Mouse (Mus musculus) left cerebral cortex, postnatal 25 days (tissue): ENCODE results near the gene Spcs2. TPM values are rescaled to one million over a fixed set of nuclear protein-coding genes. Genes with fewer than 3 reads are reported as not detected.

Experiments
- DNase-seq, 2 experiments: peaks; one replicate each; pipeline ENCODE4 v3.0.0; 2022; ENCODE audit warnings: low spot score in 2 of 2, mixed read lengths in 1 of 2
- intact Hi-C: fragments of 180-260 bp; cut with DNase I; formaldehyde crosslinking; loops from one replicate; pipeline ENCODE4 v1.15.1; 2025
- total RNA-seq, 2 experiments: library from RNA; stranded (reverse); gene quantifications; 2 replicates each; pipeline ENCODE4 v1.2.3; 2021

Spcs2 gene
- total RNA-seq, 2 experiments from 2014 or later, result 93.5 to 102 TPM

DNA sequence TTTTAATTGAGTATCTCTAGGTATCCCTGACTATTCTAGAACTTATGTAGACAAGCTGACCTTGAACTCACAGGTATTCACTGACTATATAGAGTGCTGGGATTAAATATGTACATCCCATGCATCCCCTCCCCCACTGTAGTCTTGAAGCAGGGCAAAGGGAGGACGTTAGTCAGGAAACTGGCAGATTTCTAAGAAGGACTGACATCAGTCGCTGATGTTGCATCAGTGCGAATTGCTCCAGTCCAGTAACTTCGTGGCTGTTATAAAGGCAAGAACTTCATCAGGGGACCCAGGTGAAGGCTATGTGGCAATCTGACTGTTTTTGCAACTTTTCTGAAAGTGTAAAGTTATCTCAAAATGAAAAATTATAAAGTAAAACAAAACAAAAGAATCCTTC lies 6.0 kb upstream of the Spcs2 start:
- no peak for DNase-seq
- intact Hi-C loops, result no loop called here

DNA sequence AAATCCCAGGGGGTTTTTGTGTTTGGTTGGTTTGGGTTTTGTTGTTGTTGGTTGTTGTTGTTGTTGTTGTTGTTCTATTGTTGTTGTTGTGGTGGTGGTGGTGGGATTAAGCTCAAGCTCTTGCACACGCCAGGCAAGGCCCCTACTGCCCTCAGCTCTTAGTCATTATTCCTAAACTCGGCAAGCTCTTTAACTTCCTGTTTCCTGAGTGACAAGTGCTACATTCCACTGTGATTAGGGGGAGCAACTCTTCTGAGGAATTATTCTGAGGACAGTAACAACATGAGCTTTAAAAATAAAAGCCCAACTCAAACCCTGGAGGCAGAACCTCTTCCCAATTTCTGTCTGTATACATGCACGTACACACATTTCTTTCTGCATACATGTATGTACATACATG lies 2.0 kb upstream of the Spcs2 start:
- no peak for DNase-seq
- intact Hi-C loops, result no loop called here

DNA sequence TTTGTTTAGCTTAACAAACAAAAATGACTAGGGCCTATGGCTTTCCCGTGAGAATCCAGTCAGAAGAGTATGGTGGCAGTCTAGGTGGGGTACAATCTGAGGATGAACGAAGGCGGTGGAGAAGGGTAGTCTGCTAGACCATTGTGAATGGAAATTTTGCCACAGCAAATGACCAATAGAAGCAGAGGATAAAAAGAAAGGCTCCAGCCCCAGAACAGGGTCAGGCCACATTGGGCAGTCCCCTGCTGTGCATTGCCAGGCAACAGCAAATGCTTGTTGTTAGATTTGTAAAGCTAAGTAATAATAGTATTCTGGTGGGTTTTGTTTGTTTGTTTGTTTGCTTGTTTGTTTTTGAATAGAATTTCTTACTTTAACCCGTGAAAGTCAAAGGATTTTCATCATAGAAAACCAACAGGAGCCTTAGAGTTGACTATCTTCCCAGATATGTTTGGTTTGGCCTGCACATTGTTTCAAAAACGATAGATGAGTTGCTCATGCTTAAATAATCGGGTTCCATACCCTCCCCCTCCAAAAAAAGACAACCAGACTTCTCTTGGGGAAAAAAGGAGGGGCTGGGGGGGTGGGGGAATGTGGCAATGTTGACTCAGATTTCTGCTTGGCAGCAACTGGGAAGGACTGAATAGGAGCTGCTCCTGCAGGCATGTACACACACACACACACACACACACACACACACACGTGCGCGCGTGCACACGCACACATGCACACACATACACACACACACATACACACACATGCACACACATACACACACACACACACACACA lies 1.2 kb upstream of the Spcs2 start:
- no peak for DNase-seq
- intact Hi-C loops, result no loop called here

DNA sequence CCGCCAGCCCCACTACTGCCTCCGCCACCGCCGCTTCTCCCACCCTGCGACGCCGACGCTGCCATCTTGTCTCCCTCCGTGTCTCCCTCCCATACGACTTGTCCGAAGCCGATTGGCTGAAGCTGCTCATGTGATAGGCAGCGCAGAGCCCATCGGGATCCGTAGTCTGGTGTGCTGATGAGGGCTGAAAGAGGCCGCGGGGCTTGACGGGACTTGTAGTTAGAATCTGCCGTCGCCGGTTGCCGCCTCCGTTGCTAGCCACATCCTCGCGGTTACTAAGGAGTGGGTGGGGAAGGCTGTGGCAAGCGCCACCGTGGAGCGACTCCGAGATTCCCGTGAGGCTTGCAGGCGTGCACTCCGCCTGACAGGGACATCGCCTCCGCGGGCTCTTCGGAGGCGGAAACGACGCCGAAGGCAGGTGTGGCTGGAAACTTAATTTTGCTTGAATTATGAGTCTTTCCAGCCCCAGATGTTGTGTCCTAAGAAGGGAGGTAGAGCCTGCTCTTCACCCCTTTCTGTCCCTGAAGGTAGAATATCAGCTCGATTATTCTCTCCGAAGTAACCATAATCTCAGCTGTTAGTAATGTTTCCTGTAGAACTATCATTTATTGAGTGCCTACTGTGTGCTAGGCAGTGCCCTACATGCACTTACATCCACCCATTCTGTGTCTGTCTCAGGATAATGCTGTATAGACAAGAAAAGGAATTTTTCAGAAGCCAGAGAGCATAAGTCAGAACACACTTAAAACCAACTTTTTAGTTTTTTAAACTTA lies 4.3 kb downstream of the Spcs2 start, which contains the start of gene Xrra1:
Xrra1 (plus strand) TSS at position 304 of the 773 bp plus-strand sequence.
- intact Hi-C loops, result loop anchor here (2.0 kb wide), 1 partner anchor 122 kb away; the partner anchor contains the start of gene Rnf169
- peak; percentile 99 to 100 for DNase-seq

DNA sequence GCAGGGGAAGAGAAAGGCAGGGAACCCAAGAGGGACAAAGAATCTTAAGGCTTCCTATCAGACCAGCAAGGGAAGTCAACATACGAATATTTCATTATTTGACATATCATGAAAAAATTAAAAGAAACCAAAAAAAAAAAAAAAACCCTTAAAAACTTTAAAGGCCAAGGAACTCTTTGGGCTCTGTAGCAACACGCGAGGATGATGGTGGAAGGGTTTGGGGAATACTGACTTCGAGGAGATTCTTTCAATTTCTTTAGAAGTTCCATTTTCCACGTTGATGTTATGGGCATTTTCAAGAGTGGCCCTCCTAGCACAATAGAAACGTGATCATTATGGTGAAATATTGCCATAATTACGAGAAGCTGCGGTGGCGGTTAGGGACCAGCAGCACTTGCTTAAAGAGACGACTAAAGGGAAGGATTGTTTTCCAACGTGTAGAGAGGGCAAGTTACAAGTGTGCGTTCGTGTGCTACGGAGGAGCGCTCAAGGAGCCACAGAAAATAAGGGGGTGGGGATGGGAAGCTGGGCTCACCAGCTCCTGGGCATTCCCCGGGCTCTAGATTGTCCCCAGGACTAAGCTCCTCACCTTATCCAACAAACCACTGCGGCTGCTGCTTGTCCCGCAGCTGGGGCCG lies 5.0 kb downstream of the Spcs2 start:
- DNase-seq, result no peak
- intact Hi-C loops, result loop anchor here (2.0 kb wide), 1 partner anchor 123 kb away; the partner anchor contains the start of gene Rnf169

DNA sequence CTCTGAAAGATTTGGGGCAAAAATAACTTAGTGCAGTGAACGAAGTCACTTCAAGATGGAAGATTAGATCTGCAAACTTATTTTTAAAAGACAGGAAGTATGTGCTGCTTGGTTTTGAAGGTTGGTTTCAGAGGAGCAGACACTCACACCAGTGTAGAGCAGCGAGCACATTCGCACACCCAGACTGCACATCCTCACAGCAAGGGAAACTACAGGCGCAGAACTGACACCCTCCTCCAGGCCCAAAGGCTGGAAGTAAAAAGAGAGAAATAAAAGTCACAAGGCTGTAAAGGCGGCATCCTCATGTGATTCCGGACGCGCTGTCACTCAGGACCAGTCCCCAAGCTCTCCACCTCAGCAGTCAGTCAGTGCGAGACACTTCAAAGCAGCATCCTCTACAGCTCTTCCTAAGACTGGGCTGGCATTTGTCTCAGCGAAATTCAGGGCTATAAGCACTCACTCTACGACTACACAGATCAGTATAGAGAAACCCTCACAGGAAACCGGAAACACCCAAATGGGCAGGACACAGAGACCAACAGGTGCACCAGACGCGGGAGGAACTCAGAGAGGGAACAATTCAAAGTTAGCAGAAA lies 6.9 kb downstream of the Spcs2 start:
- DNase-seq, result no peak
- intact Hi-C loops, result no loop called here

DNA sequence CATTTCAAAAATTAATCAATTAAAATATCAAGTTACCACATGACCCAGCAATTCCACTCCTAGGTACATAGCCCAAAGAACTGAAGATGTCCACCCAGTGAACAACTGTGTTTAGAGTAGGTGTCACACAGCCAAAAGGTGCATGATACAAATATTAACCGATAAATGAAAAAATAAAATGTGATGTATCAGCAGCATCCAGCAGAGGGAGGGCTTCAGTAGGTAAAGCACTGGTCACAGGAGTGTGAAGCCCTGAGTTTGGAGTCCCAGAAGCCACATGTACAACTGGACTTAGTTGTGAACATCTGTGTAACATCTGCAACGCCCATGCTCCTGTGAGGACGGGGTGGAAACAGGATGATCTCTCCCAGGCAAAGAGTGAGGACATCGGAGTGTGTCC lies 9.0 kb downstream of the Spcs2 start:
- no peak for DNase-seq
- intact Hi-C loops, result no loop called here

DNA sequence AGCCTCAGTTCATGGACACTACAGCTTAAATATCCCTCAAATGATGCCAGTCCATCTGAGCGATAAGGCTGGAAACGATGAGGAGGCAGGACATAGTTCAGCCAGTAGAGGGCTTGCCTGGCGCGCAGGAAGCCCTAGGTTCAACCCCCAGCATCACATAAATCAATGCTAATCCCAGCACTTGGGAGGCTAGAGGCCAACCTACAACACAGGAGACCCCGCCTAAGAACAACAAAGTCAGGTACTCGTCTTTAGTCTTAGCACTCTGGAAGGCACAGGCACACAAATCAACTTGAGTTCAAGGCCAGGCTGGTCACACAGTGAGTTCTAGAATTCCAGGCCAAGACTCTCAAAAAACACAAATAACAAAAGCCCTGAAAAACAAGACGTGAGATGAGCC lies 9.9 kb downstream of the Spcs2 start:
- intact Hi-C loops, result no loop called here
- no peak for DNase-seq

DNA sequence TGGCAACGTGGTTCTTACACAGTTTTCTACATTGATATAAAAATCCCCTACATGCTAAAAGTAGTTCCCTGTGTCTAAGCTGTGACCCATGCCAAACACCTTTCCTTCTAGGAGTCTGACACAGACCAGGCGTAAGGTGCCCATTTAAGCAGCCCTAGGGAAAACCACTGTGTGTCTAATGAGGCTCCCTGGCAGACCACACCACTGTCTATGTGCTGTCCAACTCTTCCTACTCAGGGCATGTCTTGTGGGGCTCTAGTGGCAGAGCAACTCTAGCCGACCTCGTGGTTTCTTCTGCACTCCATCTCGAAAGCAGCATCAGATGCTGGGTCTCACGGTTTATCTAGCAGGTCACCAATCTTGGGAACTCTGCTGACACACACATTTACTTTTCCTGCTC lies 11.6 kb downstream of the Spcs2 start:
- intact Hi-C loops, result no loop called here
- no peak for DNase-seq

DNA sequence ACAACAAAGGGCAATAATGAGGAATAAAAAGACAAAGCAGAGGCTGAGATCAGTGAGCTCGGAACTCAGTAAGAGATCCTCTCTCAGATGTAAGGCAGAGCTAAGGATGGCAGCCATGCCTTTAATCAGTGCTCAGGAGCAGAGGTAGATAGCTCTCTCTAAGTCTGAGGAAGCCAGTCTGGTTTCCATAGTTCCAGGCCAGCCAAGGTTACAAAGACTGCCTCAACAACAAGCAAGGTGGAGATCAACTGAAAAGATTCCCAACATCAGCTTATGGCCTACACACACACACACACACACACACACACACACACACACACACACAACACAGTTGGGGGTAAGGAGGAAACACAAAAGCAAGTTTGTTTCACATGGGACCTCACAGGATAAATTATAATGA lies 12.1 kb downstream of the Spcs2 start:
- intact Hi-C loops, result no loop called here
- no peak for DNase-seq

DNA sequence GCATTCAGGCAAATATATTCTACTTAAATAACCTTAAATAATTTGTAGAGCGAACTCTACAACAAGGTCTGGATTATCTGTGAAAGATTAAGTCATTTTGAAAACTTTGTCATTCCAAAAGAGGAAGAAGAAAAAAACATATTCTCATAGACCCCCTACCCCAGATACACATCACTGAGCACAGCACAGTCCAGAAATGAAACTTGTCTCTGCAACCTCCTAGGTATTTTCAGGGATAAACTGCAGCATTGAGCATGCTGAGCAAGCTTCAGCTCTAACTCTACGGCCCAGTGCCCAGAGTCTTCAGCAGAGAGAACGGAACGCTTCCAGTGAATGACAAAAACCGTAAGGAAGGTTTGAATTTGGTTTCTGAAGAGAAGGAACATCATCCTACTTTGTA lies 12.7 kb downstream of the Spcs2 start:
- intact Hi-C loops, result no loop called here

DNA sequence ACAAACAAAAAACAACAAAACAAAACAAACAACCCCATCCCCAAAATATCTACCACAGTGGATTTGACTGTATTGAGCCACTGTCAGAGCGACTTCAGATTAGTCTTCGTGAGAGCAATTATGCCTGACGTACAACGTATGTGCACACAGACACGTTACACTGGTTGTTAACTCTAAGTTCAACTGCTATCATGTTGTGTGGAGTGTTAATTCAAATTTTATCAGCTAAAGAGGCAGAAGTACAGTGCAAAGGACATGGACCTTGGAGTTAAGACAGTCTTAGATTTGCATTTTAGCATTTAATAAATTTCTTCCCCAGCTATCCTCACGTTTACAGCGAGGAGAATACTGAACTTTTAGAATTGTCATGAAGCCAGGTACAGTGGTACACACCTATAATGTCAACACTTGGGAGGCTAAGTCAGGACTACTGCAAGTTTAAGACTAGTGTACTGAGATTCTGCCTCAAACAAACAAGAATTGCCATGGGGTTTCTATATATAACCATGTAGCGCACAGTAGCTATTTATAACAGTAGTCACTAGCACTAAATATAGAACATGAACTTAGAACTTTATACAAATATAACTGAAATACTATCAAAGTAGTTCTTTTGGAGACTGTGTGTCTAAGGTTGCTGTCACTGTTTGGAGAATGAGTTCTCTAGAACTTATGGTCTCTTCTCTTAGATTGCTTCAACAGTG lies 17.6 kb downstream of the Spcs2 start:
- no peak for DNase-seq
- intact Hi-C loops, result no loop called here

More for the DNA sequence above, 12.7 kb downstream of the Spcs2 start:
- DNase-seq, result no peak

DNA sequence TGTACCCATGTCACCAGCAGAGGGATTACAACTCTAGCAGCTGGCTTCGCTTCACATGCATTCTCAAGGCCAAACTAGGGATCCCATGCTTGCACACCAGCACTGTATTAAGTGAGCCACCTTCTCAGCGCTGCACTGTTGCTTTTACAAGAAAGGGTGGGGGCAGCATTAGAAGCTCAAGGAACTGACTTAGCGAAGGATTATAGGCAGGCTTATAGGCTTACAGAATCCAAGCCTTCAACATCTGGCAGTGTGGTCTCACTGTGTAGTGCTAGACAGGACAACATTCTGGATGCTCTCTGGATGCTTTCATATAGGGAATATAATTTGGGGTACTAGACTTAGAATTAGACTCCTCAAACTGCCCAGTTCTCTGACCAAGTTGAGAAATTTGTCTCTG lies 25.0 kb downstream of the Spcs2 start:
- intact Hi-C loops, result no loop called here
- no peak for DNase-seq

DNA sequence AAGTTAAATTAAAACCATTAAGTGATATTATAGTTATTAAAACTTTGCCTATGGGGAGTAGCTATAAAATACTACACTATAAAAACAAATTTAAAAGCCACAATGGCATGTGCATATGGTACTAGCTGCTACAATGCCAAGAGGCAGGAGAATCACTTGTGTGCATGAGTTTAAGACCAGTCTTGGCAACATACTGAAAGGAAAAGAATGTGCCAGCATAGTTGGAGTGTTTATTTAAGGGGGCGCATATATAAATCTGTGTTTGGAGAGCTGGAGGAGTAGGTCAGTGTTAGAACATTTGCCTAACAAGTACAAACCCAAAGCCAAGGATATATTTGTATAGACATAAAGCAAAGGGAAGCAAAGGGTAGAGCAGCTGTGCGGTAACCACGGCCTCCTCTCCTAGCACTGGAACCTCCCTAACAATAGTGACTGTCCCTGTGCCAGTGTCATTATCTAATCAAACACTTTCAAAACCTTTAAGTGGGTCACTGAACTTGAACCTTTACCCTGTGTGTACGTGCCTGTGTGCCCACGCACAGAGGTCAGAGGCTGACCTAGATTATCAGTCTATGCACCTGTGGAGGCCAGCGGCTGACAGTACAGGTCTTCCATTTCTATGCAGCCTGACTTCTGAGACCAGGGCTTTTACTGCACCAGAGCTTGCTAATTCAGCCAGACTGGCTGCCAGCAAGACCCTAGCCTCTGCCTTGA lies 25.7 kb downstream of the Spcs2 start:
- DNase-seq, result no peak
- intact Hi-C loops, result no loop called here

DNA sequence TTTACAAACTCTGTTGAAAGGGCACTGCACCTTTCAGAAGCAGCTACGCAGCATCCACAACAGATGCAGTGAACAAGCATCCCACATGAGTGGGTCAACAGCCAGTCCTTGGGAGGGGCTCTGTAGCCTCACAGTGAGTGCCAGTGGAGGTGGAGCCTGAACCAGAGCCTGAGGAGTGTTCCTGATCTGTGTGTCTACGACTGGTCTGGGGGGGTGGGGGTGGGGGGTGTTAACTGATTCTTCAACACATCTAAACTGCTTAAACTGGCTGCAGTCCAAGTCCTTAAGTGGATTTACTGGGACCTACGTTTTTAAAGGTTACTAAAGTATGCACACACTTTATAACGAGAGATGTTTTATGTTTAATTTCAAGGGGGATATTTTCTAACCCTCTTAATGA lies 26.5 kb downstream of the Spcs2 start:
- intact Hi-C loops, result no loop called here
- DNase-seq, result no peak

DNA sequence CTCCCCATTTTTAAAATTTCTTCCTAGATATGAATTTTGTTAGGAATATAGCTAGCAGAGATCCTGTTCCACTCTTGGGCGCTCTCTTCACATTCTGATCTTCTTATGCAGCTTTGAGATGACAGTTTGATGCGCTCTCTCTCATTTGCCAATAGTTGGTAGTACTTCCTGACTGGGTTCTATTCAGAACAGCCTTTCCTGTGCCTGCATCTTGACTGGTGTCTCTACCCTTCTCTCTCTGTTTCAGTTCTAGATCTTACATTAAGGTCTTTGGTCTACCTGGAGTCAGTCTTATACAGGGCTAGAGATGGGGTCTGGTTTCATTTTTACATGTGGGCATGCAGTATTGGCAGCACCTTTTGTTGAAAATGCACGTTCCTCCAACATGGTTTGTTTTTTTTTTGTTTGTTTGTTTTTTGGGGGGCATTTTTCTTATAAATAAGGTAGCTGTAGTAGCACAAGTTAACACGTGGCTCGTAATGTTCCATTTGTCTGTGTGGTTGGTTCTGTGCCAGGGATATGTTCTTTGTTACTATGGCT lies 28.9 kb downstream of the Spcs2 start:
- DNase-seq, result no peak
- intact Hi-C loops, result no loop called here

DNA sequence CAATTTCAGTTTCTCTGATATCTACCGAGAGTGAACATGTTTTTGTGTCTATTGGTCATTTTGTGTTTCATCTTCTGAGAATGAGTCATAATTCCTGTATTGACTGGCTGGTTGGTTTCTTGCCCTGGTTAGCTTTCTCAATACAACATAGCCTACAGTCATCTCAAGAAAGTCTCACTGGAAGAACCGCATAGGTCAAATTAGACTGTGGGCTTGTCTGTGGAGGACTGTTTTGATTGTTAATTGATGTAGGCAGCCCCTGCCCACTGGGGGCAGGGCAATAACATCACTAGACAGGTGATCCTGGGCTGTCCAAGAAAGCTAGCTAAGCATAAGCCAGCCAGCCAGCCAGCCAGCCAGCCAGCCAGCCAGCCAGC lies 29.4 kb downstream of the Spcs2 start:
- DNase-seq, result no peak
- intact Hi-C loops, result no loop called here

DNA sequence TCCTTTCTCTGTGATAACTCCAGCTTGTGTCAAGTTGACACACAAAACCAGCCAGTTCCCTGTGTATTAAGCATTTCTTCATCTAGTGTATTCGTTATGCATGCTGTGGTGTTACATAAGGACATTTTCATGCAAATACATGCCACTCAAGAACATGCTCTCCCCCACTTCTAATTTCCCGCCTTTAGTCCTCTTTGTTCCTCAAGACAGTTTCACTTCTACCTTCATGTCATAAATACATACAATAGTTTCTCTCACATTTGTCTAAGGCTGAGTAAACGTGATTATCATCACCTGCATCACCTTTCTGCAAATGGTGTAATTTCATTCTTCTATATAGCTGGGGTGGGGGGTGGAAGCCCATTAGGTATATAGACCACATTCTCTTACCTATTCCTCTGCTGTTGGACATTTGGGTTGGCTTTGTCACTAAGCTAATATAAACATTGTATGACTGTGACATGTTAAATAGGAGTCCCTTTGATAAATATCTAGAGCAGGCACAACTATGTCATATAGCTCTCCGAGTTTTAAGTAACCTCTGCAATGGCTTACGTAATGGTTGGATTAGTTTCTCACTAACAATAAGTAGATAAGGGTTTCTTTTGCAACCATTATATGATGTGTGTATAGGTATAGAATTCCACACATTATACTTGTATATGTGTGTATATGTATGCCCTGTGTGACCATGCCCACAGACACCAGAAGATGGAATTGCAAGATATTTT lies 30.0 kb downstream of the Spcs2 start:
- no peak for DNase-seq
- intact Hi-C loops, result no loop called here
